Mouse (Mus musculus): ENCODE measurements around the gene Cbx5.

DNA sequence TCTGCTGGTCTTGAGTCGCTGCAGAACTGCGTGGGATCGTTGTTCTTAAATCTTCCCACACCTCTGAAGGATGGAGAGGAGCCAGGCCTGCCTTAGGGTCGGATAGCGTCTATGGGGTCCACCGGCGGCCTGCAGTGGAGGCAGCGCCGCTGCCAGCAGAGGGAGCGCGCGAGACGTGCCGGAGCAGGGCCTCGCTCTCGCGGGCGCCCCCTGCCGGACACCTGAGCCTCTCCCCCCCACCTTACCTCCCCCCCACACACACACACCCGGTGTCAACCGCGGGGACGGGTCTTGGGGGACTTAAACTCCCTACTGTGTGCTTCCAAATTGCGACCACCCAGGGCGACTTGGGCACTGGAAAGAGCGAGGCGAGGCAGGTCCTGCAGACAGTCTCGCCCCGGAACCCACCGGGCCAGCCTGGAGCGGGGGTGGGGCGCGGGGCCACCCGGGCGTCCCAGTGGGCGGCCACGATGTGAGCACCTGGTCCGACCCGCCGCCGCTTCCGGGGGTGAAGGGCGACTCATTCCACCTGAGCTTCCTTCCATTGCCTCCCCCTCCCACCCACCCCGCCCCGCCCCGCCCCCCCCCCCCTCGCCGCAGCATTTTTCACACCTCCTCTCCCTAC lies 57.3 kb downstream of the Cbx5 start:
- TF ChIP-seq POLR2A (IDR thresholded peaks at IDR 0.05; ENCODE audit: insufficient read length, low read depth) (no peak), POLR2AphosphoS2 (IDR thresholded peaks at IDR 0.05; ENCODE audit: insufficient read length, low read depth) (no peak), MAX (IDR thresholded peaks at IDR 0.05; ENCODE audit: low read depth) (no peak), USF1 (IDR thresholded peaks at IDR 0.05; ENCODE audit: low read depth) (no peak), TCF12 (IDR thresholded peaks at IDR 0.05; ENCODE audit: insufficient read depth, poor library complexity, severe bottlenecking) (no peak), MYOD1 (IDR thresholded peaks at IDR 0.05; ENCODE audit: control insufficient read depth in 1 of 3, insufficient read length in 2 of 3, low read depth in 2 of 3) (peak in 1 of 3 experiments; percentile 56), E2F4 (IDR thresholded peaks at IDR 0.05; ENCODE audit: insufficient read depth) (no peak), CEBPB (IDR thresholded peaks at IDR 0.05; ENCODE audit: insufficient read depth, poor library complexity, severe bottlenecking) (no peak), MYOG (IDR thresholded peaks at IDR 0.05; ENCODE audit: control insufficient read depth in 1 of 3, insufficient read depth in 1 of 3, insufficient read length in 2 of 3, low read depth in 2 of 3) (peak in 1 of 3 experiments; percentile 46)

Data from myocyte (in vitro differentiated cells).